Mouse (Mus musculus) heart, postnatal 36 days (tissue): ENCODE results near the gene Kcnh3. TPM values are rescaled to one million over a fixed set of nuclear protein-coding genes. Genes with fewer than 3 reads are reported as not detected.

Experiments
- DNase-seq, 2 experiments: peaks; one replicate each; pipeline ENCODE4 v3.0.0; 2021 to 2022
- intact Hi-C: fragments of 180-260 bp; cut with DNase I; formaldehyde crosslinking; loops from one replicate; pipeline ENCODE4 v1.15.1; 2025
- total RNA-seq, 2 experiments: library from RNA; stranded (reverse); gene quantifications; 2 replicates each; pipeline ENCODE4 v1.2.3; 2021

Gene Kcnh3
- total RNA-seq, 2 experiments from 2014 or later: 0.08 to 0.19 TPM

GRCm38 (mm10) chr15:99276095-99276494 lies 51.4 kb downstream of the Kcnh3 start:
- intact Hi-C loops: no loop called here

DNA sequence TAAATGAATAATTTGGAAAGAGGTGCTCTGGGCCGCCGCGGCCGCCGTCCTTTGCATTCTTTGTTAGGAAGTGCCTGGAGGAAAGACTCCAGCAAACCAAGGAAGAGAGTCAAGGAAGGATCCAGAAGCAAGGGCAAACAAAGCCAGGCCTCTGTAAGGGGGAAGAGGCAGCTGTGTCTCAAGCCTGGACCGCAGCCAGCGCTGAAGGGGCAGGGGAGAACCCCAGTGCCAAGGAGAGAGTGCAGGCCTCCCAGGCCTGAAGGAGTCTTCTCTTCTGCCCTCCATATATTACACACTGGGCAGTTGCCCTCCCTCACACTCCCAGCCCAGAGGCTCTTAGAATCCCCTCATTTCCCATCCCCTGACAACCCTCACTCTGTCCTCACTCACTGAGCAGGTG lies 53.6 kb downstream of the Kcnh3 start:
- no peak for DNase-seq
- intact Hi-C loops: no loop called here

More at GRCm38 (mm10) chr15:99276095-99276494, 51.4 kb downstream of the Kcnh3 start:
- DNase-seq: no peak

GRCm38 (mm10) chr15:99283456-99283855 lies 58.8 kb downstream of the Kcnh3 start:
- DNase-seq: peak in 1 of 2 experiments; percentile 20
- intact Hi-C loops: no loop called here

DNA sequence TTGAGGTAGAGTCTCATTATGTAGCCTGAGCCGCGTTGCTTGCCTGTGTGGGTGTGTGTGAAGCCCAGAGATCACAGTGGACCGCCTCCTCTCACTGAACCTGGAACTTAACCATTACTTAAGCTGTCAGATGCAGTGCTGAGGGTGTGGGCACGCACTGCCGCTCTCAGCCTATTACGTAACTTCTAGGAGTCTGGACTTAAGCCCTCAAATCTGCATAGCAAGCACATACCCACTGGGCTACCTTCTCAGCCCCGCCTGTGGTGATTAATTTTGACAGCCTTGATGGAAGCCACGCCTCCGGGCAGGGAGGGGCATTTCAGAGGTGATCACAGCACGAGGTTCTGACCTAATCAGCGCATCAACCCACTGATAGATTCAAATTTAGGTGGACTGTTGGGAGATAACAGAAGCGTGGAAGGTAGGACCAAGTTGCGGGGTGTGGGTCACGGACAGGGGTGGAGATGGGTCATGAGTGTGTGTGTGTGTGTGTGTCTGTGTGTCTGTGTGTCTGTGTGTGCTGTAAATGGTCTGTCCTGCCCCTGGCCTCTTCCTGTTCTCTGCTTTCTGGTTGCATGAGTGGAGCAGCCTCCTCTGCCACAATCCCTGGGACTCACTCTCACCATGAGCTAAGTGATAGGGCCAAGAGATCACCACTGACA lies 60.0 kb downstream of the Kcnh3 start:
- intact Hi-C loops: no loop called here
- no peak for DNase-seq

DNA sequence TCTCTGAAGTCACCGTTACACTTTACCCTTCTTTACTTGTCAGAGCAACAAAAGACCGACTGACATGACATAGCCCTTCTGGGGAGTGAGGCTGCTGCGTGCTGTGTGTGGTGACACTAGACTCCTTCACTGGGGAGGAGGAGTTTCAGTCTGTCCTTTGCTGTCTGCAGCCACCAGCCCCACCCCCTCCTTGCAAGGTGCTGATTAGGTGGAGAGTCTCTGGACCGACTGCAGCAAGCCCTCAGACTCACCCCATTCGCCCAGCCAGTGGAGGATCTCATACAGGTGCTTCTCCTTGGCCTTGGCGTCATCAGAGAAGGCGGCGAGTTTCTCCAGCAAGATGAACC lies 60.5 kb downstream of the Kcnh3 start:
- no peak for DNase-seq
- intact Hi-C loops: no loop called here

- DNase-seq: no peak
- intact Hi-C loops: no loop called here
Measured at GRCm38 (mm10) chr15:99290586-99290985, 65.9 kb downstream of the Kcnh3 start.

Other genes starting within 250 kb of the Kcnh3 start
- gene Tuba1c, start 195.0 kb upstream of the Kcnh3 start, total RNA-seq: 10 to 100 TPM; 29.7 to 33.9 TPM
- gene Prph, start 169.7 kb upstream of the Kcnh3 start, total RNA-seq: under 1 TPM; 0.14 to 0.94 TPM
- gene Troap, start 150.3 kb upstream of the Kcnh3 start, total RNA-seq: under 1 TPM; 0.33 to 0.49 TPM
- gene C1ql4, start 137.0 kb upstream of the Kcnh3 start, total RNA-seq: not detected
- gene Dnajc22, start 131.7 kb upstream of the Kcnh3 start, total RNA-seq: under 1 TPM; 0.22 to 0.36 TPM
- gene Spats2, start 98.9 kb upstream of the Kcnh3 start, total RNA-seq: 1 to 10 TPM; 6.6 to 7.9 TPM
- 10 to 100 TPM; 46.6 to 49.5 TPM for gene Mcrs1, start 27.1 kb downstream of the Kcnh3 start, total RNA-seq
- 10 to 100 TPM; 20.4 to 24.3 TPM for gene Prpf40b, start 70.2 kb downstream of the Kcnh3 start, total RNA-seq
- not detected for gene Fam186b, start 71.0 kb downstream of the Kcnh3 start, total RNA-seq
- 10 to 100 TPM; 19.0 to 22.3 TPM for gene Fmnl3, start 145.6 kb downstream of the Kcnh3 start, total RNA-seq
- gene Tmbim6, start 168.0 kb downstream of the Kcnh3 start, total RNA-seq: 100 to 1,000 TPM; 233 to 243 TPM
- gene Nckap5l, start 232.9 kb downstream of the Kcnh3 start, total RNA-seq: 1 to 10 TPM; 6.9 to 8.8 TPM
- gene Bcdin3d, start 249.9 kb downstream of the Kcnh3 start, total RNA-seq: 1 to 10 TPM; 3.2 to 3.4 TPM